Comparison of ENCODE assay signal across 25 mouse cellular contexts in genomic region chr5:81124483-81124882, GRCm38 (mm10).
DNase-seq lines count a peak whose midpoint lies in the region; ATAC-seq and TF ChIP-seq lines count a peak whose summit lies in the region.
"Had no signal": no experiment of that assay in that cellular context is flagged by ENCODE, and none has a peak within 500 bp of the region (broad histone marks: within the 10 kb centered on the region; RNA-seq: fewer than 3 reads in every experiment).

No protein-coding gene starts in this region.

- no peaks in the 10 kb centered on the region for H3K36me3 ChIP-seq in hindbrain, embryonic 11.5 days (ENCODE audit: control insufficient read depth, insufficient read depth, low read length)
- H3K36me3 ChIP-seq in hindbrain, postnatal 0 days (ENCODE audit: insufficient read depth, low read length): no peaks in the 10 kb centered on the region
- no peaks in the 10 kb centered on the region for H3K36me3 ChIP-seq in kidney, embryonic 15.5 days
- H3K36me3 ChIP-seq: forebrain, embryonic 10.5 days; hindbrain, embryonic 13.5 days had no signal

- no peaks in the 10 kb centered on the region for H3K4me1 ChIP-seq in hindbrain, embryonic 11.5 days (replicated peaks; ENCODE audit: control insufficient read depth, insufficient read depth, low read length)
- no peaks in the 10 kb centered on the region for H3K4me1 ChIP-seq in hindbrain, postnatal 0 days (ENCODE audit: insufficient read depth, low read length)
- no peaks in the 10 kb centered on the region for H3K4me1 ChIP-seq in kidney, embryonic 15.5 days
- H3K4me1 ChIP-seq: hindbrain, embryonic 13.5 days had no signal

- H3K27me3 ChIP-seq in hindbrain, embryonic 11.5 days (ENCODE audit: control insufficient read depth, insufficient read depth, low read length): no peaks in the 10 kb centered on the region
- no peaks in the 10 kb centered on the region for H3K27me3 ChIP-seq in hindbrain, postnatal 0 days (ENCODE audit: insufficient read depth, low read length)
- H3K27me3 ChIP-seq in kidney, embryonic 15.5 days: no peaks in the 10 kb centered on the region
- H3K27me3 ChIP-seq: forebrain, embryonic 13.5 days; hindbrain, embryonic 13.5 days had no signal

- no peak overlapping the region for H3K4me3 ChIP-seq in hindbrain, embryonic 11.5 days (ENCODE audit: low read depth, low read length)
- H3K4me3 ChIP-seq in hindbrain, postnatal 0 days (ENCODE audit: low read length): no peak overlapping the region
- H3K4me3 ChIP-seq in kidney, embryonic 15.5 days (replicated peaks): no peak overlapping the region
- H3K4me3 ChIP-seq: forebrain, embryonic 10.5 days; forebrain, embryonic 13.5 days; gastrocnemius, adult 2 months; hindbrain, embryonic 13.5 days had no signal

- H3K27ac ChIP-seq in hindbrain, embryonic 11.5 days (ENCODE audit: low read depth, low read length): no peak overlapping the region
- no peak overlapping the region for H3K27ac ChIP-seq in hindbrain, postnatal 0 days
- no peak overlapping the region for H3K27ac ChIP-seq in kidney, embryonic 15.5 days
- H3K27ac ChIP-seq: forebrain, embryonic 10.5 days; forebrain, embryonic 13.5 days; gastrocnemius, adult 2 months; hindbrain, embryonic 13.5 days had no signal

- H3K9ac ChIP-seq in hindbrain, embryonic 11.5 days (ENCODE audit: low read depth, low read length): no peak overlapping the region
- H3K9ac ChIP-seq in hindbrain, postnatal 0 days (replicated peaks; ENCODE audit: low read length): no peak overlapping the region
- no peak overlapping the region for H3K9ac ChIP-seq in kidney, embryonic 15.5 days
- H3K9ac ChIP-seq: forebrain, embryonic 13.5 days; hindbrain, embryonic 13.5 days had no signal

- no peaks in the 10 kb centered on the region for H3K9me3 ChIP-seq in hindbrain, embryonic 11.5 days (ENCODE audit: control insufficient read depth, low read length)
- no peaks in the 10 kb centered on the region for H3K9me3 ChIP-seq in hindbrain, postnatal 0 days (ENCODE audit: low read length)
- H3K9me3 ChIP-seq in kidney, embryonic 15.5 days (replicated peaks): no peaks in the 10 kb centered on the region
- H3K9me3 ChIP-seq: forebrain, embryonic 10.5 days; forebrain, embryonic 13.5 days; hindbrain, embryonic 13.5 days had no signal

- ATAC-seq in hindbrain, embryonic 11.5 days (ENCODE audit: low FRiP score): 0 out of 2 replicates have a peak, but pooled peaks have one; percentile 53
- no peak for ATAC-seq in hindbrain, postnatal 0 days
- no peak for ATAC-seq in kidney, embryonic 15.5 days (replicated peaks; ENCODE audit: low FRiP score)
- ATAC-seq: CD4-positive, CD25-positive, alpha-beta regulatory T cell, adult 4 months; forebrain, embryonic 13.5 days; forebrain, embryonic 16.5 days; hindbrain, embryonic 16.5 days; inflammation-experienced regulatory T-cells, adult 6 months had no signal

- TF ChIP-seq CTCF in hindbrain, postnatal 0 days (IDR thresholded peaks at IDR 0.05; ENCODE audit: low read depth): no peak

- peak; percentile 28 for DNase-seq in hindbrain, embryonic 11.5 days (ENCODE audit: low spot score)
- no peak for DNase-seq in hindbrain, postnatal 0 days (ENCODE audit: low spot score)
- DNase-seq in Muller cell, postnatal 12 days (ENCODE audit: inconsistent ontology term): peak; percentile 89
- peak; percentile 31 for DNase-seq in R1 (ENCODE audit: low read depth, low spot score)
- DNase-seq in forelimb bud, embryonic 11.5 days (ENCODE audit: low read depth, low spot score): peak; percentile 21
- DNase-seq in left cerebral cortex, postnatal 14 days (ENCODE audit: low spot score in 2 of 2): no peak
- no peak for DNase-seq in left cerebral cortex, postnatal 25 days (ENCODE audit: low spot score in 2 of 2)
- DNase-seq: adrenal gland, postnatal 10 days; adrenal gland, postnatal 36 days; cerebellum, adult 11-12 months; cerebellum, adult 8-10 months; cerebellum, postnatal 10 days; cerebellum, postnatal 36 days; gastrocnemius, adult 2 months; gastrocnemius, postnatal 14 days; heart, adult 11 months had no signal

- H3K4me2 ChIP-seq in hindbrain, embryonic 11.5 days (replicated peaks; ENCODE audit: low read depth, low read length): no peak overlapping the region
- no peak overlapping the region for H3K4me2 ChIP-seq in hindbrain, postnatal 0 days (ENCODE audit: low read depth, low read length)
- no peak overlapping the region for H3K4me2 ChIP-seq in kidney, embryonic 15.5 days
- H3K4me2 ChIP-seq: forebrain, embryonic 13.5 days; heart, embryonic 11.5 days; hindbrain, embryonic 13.5 days had no signal

- WGBS in hindbrain, embryonic 11.5 days: 32% methylated on average over 4 of the region's 4 CpGs
- WGBS in hindbrain, postnatal 0 days: 25% methylated on average over 4 of the region's 4 CpGs
- WGBS in kidney, embryonic 15.5 days: 76% methylated on average over 4 of the region's 4 CpGs

- intact Hi-C loops in left cerebral cortex, postnatal 14 days (cut with DNase I): no loop called here
- intact Hi-C loops in left cerebral cortex, postnatal 25 days (cut with DNase I): no loop called here

Comparison
In these comparisons a context has a peak if more than half of its experiments do, and no peak if none do; other contexts are left out.
1. DNase-seq: peak in hindbrain, embryonic 11.5 days (single experiment), Muller cell, postnatal 12 days (single experiment), R1 (single experiment) and forelimb bud, embryonic 11.5 days (single experiment); none in hindbrain, postnatal 0 days (single experiment), left cerebral cortex, postnatal 14 days (0 of 2) and left cerebral cortex, postnatal 25 days (0 of 2).